Mouse (Mus musculus) midbrain, postnatal 0 days (tissue): Measurements from ENCODE around the gene Tmpo. TPM values are rescaled to one million over a fixed set of nuclear protein-coding genes. Genes with fewer than 3 reads are reported as not detected.

Experiments
- ATAC-seq: fragments of 200-750 bp; cut with Nextera tagmentation; 2 replicates; pipeline ENCODE4 v1.8.0; 2017; ENCODE audit warnings: moderate number of reproducible peaks, mild to moderate bottlenecking, moderate TSS enrichment, moderate library complexity; ENCODE audit not compliant: low FRiP score
- DNase-seq: peaks from one replicate; pipeline ENCODE4 v3.0.0-alpha.2; 2015; ENCODE audit warnings: low spot score
- H3K27ac ChIP-seq: fragments of 300-500 bp; sonication (generic); 2 replicates; pipeline ENCODE4 v1.5.1; 2014; ENCODE audit warnings: low read depth, mild to moderate bottlenecking, low read length, mixed read lengths
- H3K27me3 ChIP-seq: fragments of 300-500 bp; sonication (generic); 2 replicates; pipeline ENCODE4 v1.6.1; 2014; ENCODE audit warnings: low read length, control low read depth, mixed read lengths; ENCODE audit not compliant: insufficient read depth
- H3K36me3 ChIP-seq: fragments of 300-500 bp; sonication (generic); 2 replicates; pipeline ENCODE4 v1.6.1; 2014; ENCODE audit warnings: low read length, control low read depth, mixed read lengths; ENCODE audit not compliant: insufficient read depth
- H3K4me1 ChIP-seq: fragments of 300-500 bp; sonication (generic); 2 replicates; pipeline ENCODE4 v1.6.1; 2014; ENCODE audit warnings: mild to moderate bottlenecking, control low read depth, antibody characterized with exemption, low read length, mixed read lengths; ENCODE audit not compliant: insufficient read depth
- H3K4me2 ChIP-seq: fragments of 300-500 bp; sonication (generic); 2 replicates; pipeline ENCODE4 v1.6.1; 2014; ENCODE audit warnings: low read depth, mild to moderate bottlenecking, low read length, mixed read lengths; ENCODE audit not compliant: poor library complexity, severe bottlenecking
- H3K4me3 ChIP-seq: fragments of 300-500 bp; sonication (generic); 2 replicates; pipeline ENCODE4 v1.5.1; 2014; ENCODE audit warnings: low read depth, mild to moderate bottlenecking, low read length, moderate library complexity
- H3K9ac ChIP-seq: fragments of 300-500 bp; sonication (generic); replicated peaks from 2 replicates; pipeline ENCODE4 v1.6.1; 2014; ENCODE audit warnings: mild to moderate bottlenecking, low read length, moderate library complexity, mixed read lengths; ENCODE audit not compliant: poor library complexity, severe bottlenecking
- H3K9me3 ChIP-seq: fragments of 300-500 bp; sonication (generic); 2 replicates; pipeline ENCODE4 v1.6.1; 2016; ENCODE audit warnings: low read length, control low read depth
- CTCF ChIP-seq: IDR thresholded peaks from 2 replicates; pipeline ENCODE4 v1.5.1; 2016; ENCODE audit warnings: antibody characterized with exemption, mild to moderate bottlenecking
- WGBS: fragments of 180-500 bp; shearing (Covaris S2); extraction: QIAGEN DNeasy Blood & Tissue Kit; methylation state at CpG from one replicate; pipeline ENCODE4 v1.1.7; 2014; 5-methylcytosine and 5-hydroxymethylcytosine counted together
- polyA plus RNA-seq: library from polyadenylated mRNA; unstranded; fragments of >200 nt; fragmentation: Nextera tagmentation; extraction: Ambion mirVana; gene quantifications from 2 replicates; pipeline ENCODE4 v1.2.1, GENCODE M21; 2015
- total RNA-seq: library from RNA; depleted of rRNA; stranded (reverse); fragments of >200 nt; gene quantifications from 2 replicates; pipeline ENCODE4 v1.2.3, GENCODE M21; 2014

Gene Tmpo
- total and polyA plus RNA-seq, 2 experiments from 2014 or later: 54.8 to 102 TPM

DNA sequence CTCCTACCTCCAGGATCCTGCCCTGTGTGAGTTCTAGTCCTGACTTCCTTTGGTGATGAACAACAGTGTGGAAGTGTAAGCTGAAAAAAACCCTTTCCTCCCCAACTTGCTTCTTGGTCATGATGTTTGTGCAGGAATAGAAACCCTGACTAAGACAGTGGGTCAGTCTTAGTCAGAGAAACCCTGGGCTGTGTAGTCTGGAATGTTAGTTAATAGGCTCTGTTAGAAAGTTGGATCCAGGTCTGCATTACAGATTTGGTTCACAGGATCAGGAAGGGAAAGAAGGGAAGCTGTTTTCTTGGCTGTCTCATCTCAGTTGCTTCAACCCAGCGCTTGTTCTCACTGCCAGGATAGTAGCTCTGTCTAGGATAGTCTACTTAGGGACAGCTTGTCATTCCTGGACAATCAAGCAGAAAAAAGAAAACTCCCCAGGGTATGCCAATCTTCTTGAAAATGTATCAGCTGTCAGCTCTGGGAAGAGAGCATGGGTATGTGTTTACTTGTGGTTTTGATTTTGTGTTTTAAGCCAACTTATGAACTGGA lies 18.2 kb upstream of the Tmpo start:
- WGBS: 96% methylated on average over 1 of the region's 1 CpGs
- H3K4me3 ChIP-seq: no peak overlapping the region
- ATAC-seq: no peak

DNA sequence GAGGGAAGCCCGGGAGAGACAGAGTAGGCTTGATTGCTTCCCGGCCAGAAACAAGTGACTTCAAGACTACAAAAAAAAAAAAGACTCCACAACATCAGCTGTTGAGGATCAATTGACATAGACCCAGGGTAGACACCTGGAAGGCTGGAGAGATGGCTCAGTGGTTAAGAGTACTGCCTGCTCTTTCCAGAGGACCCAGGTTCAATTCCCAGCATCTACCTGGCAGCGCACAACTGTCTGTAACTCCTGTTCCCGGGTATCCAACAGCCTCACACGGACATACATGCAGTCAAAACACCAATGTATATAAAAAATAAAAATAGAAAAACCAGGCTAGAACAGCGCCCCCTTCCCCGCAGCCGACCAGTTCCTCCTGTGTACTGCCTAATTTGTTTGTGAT lies 16.6 kb upstream of the Tmpo start:
- TF ChIP-seq CTCF: no peak
- no peak overlapping the region for H3K4me2 ChIP-seq
- no peaks in the 10 kb centered on the region for H3K4me1 ChIP-seq
- no peaks in the 10 kb centered on the region for H3K27me3 ChIP-seq
- H3K36me3 ChIP-seq: no peaks in the 10 kb centered on the region
- DNase-seq (no peak), ATAC-seq (no peak)
- H3K9ac ChIP-seq: no peak overlapping the region
- H3K27ac ChIP-seq: no peak overlapping the region
- 91% methylated on average over 8 of the region's 8 CpGs for WGBS
- H3K9me3 ChIP-seq: no peaks in the 10 kb centered on the region
- H3K4me3 ChIP-seq: no peak overlapping the region

More for the DNA sequence above, 18.2 kb upstream of the Tmpo start:
- H3K27ac ChIP-seq: no peak overlapping the region
- no peaks in the 10 kb centered on the region for H3K4me1 ChIP-seq
- no peak for TF ChIP-seq CTCF
- no peak for DNase-seq
- no peaks in the 10 kb centered on the region for H3K9me3 ChIP-seq
- no peaks in the 10 kb centered on the region for H3K36me3 ChIP-seq
- no peaks in the 10 kb centered on the region for H3K27me3 ChIP-seq
- H3K9ac ChIP-seq: no peak overlapping the region
- no peak overlapping the region for H3K4me2 ChIP-seq

DNA sequence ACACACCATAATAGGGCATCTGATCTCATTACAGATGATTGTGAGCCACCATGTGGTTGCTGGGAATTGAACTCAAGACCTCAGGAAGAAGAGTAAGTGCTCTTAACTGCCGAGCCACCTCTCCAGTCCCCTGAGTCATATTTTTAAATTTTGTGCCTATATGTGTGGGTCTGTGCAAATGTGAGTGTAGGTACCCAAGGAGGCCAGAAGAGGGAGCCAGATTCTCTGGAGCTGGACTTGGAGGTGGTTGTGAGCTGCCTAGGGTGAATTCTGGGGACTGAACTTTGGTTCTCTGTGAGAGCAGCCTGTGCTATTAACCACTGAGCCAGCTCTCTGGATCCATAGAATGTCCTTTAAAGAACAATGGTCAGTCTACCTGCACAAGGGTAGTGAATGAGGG lies 15.7 kb upstream of the Tmpo start:
- H3K9me3 ChIP-seq: no peaks in the 10 kb centered on the region
- DNase-seq: no peak
- TF ChIP-seq CTCF: 0 out of 2 replicates have a peak, but pooled peaks have one; percentile 11
- no peaks in the 10 kb centered on the region for H3K27me3 ChIP-seq
- no peak for ATAC-seq
- no peak overlapping the region for H3K4me2 ChIP-seq
- H3K4me3 ChIP-seq: no peak overlapping the region
- no peak overlapping the region for H3K27ac ChIP-seq
- WGBS: 97% methylated on average over 1 of the region's 1 CpGs
- no peaks in the 10 kb centered on the region for H3K36me3 ChIP-seq
- no peaks in the 10 kb centered on the region for H3K4me1 ChIP-seq
- H3K9ac ChIP-seq: no peak overlapping the region

DNA sequence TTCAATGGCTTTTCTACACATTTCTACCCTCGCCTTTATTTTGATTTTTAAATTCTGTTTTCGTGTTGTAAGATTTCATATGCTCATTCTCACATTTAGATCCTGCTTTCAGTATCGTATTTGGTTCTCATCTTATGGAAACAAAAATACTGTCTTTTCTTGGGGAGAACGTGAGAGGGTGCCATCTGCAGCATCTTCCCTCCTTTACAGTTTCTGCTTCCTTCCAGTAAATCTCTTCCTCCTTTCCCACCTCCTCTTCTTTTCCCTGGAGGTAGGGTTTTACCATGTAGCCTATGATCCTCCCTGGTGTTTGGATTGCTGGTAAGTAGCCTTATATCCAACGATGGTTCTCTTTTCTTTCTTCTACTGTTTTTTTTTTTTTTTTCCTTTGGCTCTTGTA lies 14.6 kb upstream of the Tmpo start:
- WGBS: 86% methylated on average over 5 of the region's 5 CpGs
- Histone ChIP-seq H3K27ac (no peak overlapping the region), H3K4me1 (no peaks in the 10 kb centered on the region), H3K9me3 (no peaks in the 10 kb centered on the region), H3K4me3 (no peak overlapping the region), H3K27me3 (no peaks in the 10 kb centered on the region), H3K4me2 (no peak overlapping the region), H3K9ac (no peak overlapping the region), H3K36me3 (no peaks in the 10 kb centered on the region)
- no peak for TF ChIP-seq CTCF
- no peak for DNase-seq
- ATAC-seq: no peak

- Histone ChIP-seq H3K27me3 (no peaks in the 10 kb centered on the region), H3K27ac (no peak overlapping the region), H3K9ac (no peak overlapping the region), H3K4me2 (no peak overlapping the region), H3K9me3 (no peaks in the 10 kb centered on the region), H3K36me3 (no peaks in the 10 kb centered on the region), H3K4me3 (no peak overlapping the region), H3K4me1 (no peaks in the 10 kb centered on the region)
- TF ChIP-seq CTCF: no peak
- WGBS: 86% methylated on average over 14 of the region's 14 CpGs
- DNase-seq (no peak), ATAC-seq (no peak)
Measured at GRCm38 (mm10) chr10:91195091-91195490, 14.0 kb upstream of the Tmpo start.

- no peak overlapping the region for H3K9ac ChIP-seq
- H3K4me3 ChIP-seq: no peak overlapping the region
- no peak overlapping the region for H3K4me2 ChIP-seq
- no peaks in the 10 kb centered on the region for H3K36me3 ChIP-seq
- WGBS: 88% methylated on average over 5 of the region's 5 CpGs
- 0 out of 2 replicates have a peak, but pooled peaks cover 3% of the 10 kb centered on the region for H3K4me1 ChIP-seq
- DNase-seq: no peak
- TF ChIP-seq CTCF: no peak
- H3K9me3 ChIP-seq: no peaks in the 10 kb centered on the region
- no peak overlapping the region for H3K27ac ChIP-seq
- no peaks in the 10 kb centered on the region for H3K27me3 ChIP-seq
- no peak for ATAC-seq
Measured at GRCm38 (mm10) chr10:91191851-91192250, 10.7 kb upstream of the Tmpo start.
